Mouse (Mus musculus): ENCODE results near the gene Scrn1.

Scrn1 gene

GRCm38 (mm10) chr6:54531048-54531481 lies 35.2 kb downstream of the Scrn1 start:
- DNase-seq (ENCODE audit: low read depth, low spot score), result no peak

GRCm38 (mm10) chr6:54530182-54530581 lies 36.1 kb downstream of the Scrn1 start:
- no peak for DNase-seq (ENCODE audit: low read depth, low spot score)

- DNase-seq (ENCODE audit: low read depth, low spot score), result no peak
Measured at GRCm38 (mm10) chr6:54528666-54529065, 37.6 kb downstream of the Scrn1 start.

- no peak for DNase-seq (ENCODE audit: low read depth, low spot score)
Measured at GRCm38 (mm10) chr6:54518758-54519157, 47.5 kb downstream of the Scrn1 start.

GRCm38 (mm10) chr6:54516512-54517134 lies 49.7 kb downstream of the Scrn1 start:
- DNase-seq (ENCODE audit: low read depth, low spot score), result no peak

- DNase-seq (ENCODE audit: low read depth, low spot score), result no peak
Measured at GRCm38 (mm10) chr6:54512256-54512655, 54.0 kb downstream of the Scrn1 start.

GRCm38 (mm10) chr6:54509264-54509663 lies 57.0 kb downstream of the Scrn1 start:
- no peak for DNase-seq (ENCODE audit: low read depth, low spot score)

GRCm38 (mm10) chr6:54508256-54508793 lies 58.0 kb downstream of the Scrn1 start:
- no peak for DNase-seq (ENCODE audit: low read depth, low spot score)

- DNase-seq (ENCODE audit: low read depth, low spot score), result no peak
Measured at GRCm38 (mm10) chr6:54507808-54508207, 58.5 kb downstream of the Scrn1 start.

GRCm38 (mm10) chr6:54507002-54507401 lies 59.3 kb downstream of the Scrn1 start:
- DNase-seq (ENCODE audit: low read depth, low spot score), result peak; percentile 58

- DNase-seq (ENCODE audit: low read depth, low spot score), result no peak
Measured at GRCm38 (mm10) chr6:54506318-54506717, 60.0 kb downstream of the Scrn1 start.

GRCm38 (mm10) chr6:54502661-54503115 lies 63.6 kb downstream of the Scrn1 start:
- no peak for DNase-seq (ENCODE audit: low read depth, low spot score)

- no peak for DNase-seq (ENCODE audit: low read depth, low spot score)
Measured at GRCm38 (mm10) chr6:54496214-54496613, 70.1 kb downstream of the Scrn1 start.

GRCm38 (mm10) chr6:54494612-54495398 lies 71.5 kb downstream of the Scrn1 start:
- no peak for DNase-seq (ENCODE audit: low read depth, low spot score)

- DNase-seq (ENCODE audit: low read depth, low spot score), result no peak
Measured at GRCm38 (mm10) chr6:54494097-54494496, 72.2 kb downstream of the Scrn1 start.

- no peak for DNase-seq (ENCODE audit: low read depth, low spot score)
Measured at GRCm38 (mm10) chr6:54491074-54491473, 75.2 kb downstream of the Scrn1 start.

GRCm38 (mm10) chr6:54485973-54486569 lies 80.2 kb downstream of the Scrn1 start:
- DNase-seq (ENCODE audit: low read depth, low spot score), result peak; percentile 17

GRCm38 (mm10) chr6:54485435-54485901 lies 80.8 kb downstream of the Scrn1 start:
- DNase-seq (ENCODE audit: low read depth, low spot score), result peak; percentile 44

GRCm38 (mm10) chr6:54485000-54485399 lies 81.3 kb downstream of the Scrn1 start:
- DNase-seq (ENCODE audit: low read depth, low spot score), result peak; percentile 29

- no peak for DNase-seq (ENCODE audit: low read depth, low spot score)
Measured at GRCm38 (mm10) chr6:54481390-54482112, 84.7 kb downstream of the Scrn1 start.

- DNase-seq (ENCODE audit: low read depth, low spot score), result peak; percentile 16
Measured at GRCm38 (mm10) chr6:54478646-54479324, 87.5 kb downstream of the Scrn1 start.

Data from R1 (cell line).